Mouse (Mus musculus): Measurements from ENCODE around the gene Bloc1s5. TPM values are rescaled to one million over a fixed set of nuclear protein-coding genes. Genes with fewer than 3 reads are reported as not detected.

The Bloc1s5 gene
- total RNA-seq, 2 experiments from 2014 or later: 2.1 to 3.6 TPM

DNA sequence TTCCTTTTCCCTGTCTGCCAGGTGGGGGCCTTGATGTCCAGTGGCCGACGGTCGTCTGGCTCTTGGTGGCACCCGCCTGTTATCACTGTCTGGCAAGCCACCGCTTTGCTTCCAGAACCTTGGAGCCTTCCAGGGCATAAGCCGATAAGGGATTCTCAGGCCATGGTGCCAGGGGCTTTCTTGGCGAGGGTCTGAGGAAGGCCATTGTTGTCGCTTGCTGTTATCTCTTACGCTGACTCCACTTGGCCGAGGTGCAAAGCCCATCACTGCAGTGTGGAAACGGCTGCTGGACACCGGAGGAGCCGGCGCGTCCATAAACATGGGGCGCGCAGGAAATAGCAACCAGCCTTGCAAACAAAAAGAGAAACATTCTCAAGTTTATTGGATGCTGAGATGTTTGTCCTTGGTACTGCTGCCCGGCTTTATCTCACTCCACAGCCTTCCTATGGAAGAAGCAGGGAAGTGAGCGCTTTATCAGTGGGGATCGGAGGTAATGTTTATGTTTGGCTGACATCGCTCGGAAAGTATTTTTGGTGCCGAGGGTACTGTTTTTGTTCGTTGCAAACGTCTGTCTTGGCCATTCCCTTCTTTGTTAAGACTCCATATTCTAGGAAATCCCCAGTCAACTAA, 54.8 kb downstream of the Bloc1s5 start:
- ATAC-seq (ENCODE audit: poor library complexity, severe bottlenecking): no peak

GRCm38 (mm10) chr13:38574668-38575067, 60.2 kb downstream of the Bloc1s5 start:
- ATAC-seq (ENCODE audit: poor library complexity, severe bottlenecking): no peak

DNA sequence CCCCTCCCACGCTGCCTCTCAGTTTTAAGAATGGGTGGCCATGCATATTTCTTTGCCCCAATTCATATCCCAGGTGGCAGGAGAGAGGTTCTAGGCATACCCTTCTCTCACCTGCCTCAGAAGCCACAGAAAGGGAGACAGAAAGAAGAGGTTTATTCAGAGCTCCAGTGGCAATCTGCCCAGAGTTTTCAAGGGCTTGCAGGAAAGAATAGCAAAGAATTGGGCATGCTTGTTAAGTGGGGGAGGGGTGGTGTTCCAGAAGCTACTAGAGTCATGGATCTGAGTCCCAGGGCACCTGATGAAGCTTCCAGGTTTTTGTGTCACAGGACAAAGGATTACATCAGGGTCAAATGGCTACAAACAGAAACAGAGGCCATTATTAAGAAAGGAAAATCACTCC, 61.6 kb downstream of the Bloc1s5 start:
- no peak for ATAC-seq (ENCODE audit: poor library complexity, severe bottlenecking)

DNA sequence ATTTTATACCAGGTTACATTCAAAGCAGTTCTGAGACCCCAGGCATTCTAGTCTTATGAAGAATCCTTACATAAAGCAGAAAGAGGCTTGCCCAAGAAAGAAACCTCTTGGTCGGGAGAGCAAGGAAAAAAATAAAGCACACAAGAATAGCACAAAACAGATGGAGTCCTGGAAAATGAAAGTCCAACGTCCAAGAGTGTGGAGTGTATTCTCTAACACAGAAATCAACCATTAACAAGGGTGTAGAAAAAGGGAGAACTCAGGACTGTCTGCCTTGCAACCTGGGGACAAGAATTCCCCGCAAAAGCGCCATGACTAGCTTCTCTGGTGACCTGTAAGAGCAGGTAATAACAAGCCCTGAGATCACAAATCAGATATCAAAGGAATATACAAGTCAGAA, 69.7 kb downstream of the Bloc1s5 start:
- ATAC-seq (ENCODE audit: poor library complexity, severe bottlenecking): no peak

- ATAC-seq (ENCODE audit: poor library complexity, severe bottlenecking): no peak
Observed at GRCm38 (mm10) chr13:38554611-38555010, 80.3 kb downstream of the Bloc1s5 start.

DNA sequence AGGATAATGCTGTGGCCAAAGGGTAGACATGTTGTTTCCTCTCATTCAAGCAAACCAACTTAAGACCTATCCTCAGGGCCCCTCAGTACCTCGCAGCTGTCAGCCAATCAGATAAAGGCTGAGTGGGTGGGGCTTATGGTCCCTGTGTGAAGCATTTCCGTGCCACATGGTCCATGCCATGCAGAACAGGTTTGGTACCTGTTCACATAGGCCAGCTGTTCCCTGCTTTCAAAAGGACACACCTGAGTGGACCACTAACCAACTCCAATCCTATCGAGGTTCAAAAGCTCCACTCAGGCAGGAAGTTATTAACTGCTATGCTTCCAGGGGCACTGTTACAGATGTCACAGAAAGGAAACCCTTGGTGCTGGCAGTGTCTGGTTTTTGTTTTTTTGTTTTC, 80.7 kb downstream of the Bloc1s5 start:
- ATAC-seq (ENCODE audit: poor library complexity, severe bottlenecking): no peak

- ATAC-seq (ENCODE audit: poor library complexity, severe bottlenecking): no peak
Observed at GRCm38 (mm10) chr13:38548681-38549080, 86.2 kb downstream of the Bloc1s5 start.

DNA sequence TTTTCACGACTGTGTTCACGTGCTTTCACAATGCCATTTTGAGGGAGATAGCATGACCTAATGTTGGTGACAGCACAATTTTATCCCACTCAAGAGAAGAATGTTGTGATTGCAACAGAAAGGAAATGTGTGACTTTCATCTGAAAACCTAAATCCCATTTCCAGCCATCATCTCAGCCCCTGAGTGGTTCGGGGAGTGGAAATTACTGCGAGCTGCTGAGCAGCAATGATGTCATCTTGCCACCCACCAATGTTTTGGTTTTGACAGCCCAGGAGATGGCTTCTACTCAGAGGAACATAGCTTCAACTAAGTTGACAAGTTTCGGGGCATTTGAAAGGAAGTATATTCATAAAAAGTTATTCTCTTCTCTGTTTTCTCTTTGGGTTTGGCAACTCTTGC, 87.2 kb downstream of the Bloc1s5 start:
- no peak for ATAC-seq (ENCODE audit: poor library complexity, severe bottlenecking)

DNA sequence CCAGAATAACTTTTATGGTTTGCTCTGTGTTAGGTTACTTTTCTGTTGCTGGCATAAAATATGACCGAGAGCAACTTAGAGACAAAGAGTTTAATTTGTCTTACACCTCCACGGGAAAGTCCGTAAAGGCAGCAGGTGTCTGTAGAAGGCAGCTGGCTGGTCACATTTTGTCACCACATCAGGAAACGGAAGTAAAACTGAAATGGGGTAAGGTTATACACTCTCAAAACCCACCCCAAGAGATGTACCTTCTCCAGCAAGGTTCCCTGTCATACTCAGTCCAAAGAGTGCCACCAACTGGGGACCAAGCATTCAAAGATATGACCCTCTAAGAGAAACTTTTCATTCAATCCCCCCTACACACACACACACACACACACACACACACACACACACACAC, 88.2 kb downstream of the Bloc1s5 start:
- ATAC-seq (ENCODE audit: poor library complexity, severe bottlenecking): no peak

DNA sequence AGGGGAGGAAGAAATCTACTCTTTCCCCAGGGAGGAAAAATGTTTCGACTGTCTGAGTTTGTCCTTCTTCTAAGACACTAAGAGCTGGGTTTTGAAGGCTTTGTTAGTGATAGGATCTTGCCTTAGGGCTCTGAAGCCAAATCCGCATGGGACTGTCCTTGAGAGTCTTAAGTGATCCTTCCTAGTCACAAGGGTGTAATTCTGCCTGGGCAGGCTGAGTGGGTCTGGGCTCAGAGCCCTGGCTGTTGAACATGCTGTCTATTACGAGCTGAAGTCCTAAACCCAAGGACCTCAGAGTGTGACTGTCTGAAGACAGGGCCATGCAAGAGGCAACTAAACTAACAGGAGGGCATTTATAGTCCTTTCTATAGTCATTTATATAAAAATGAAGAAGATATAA, 89.4 kb downstream of the Bloc1s5 start:
- ATAC-seq (ENCODE audit: poor library complexity, severe bottlenecking): no peak

GRCm38 (mm10) chr13:38544769-38545445, 90.0 kb downstream of the Bloc1s5 start:
- ATAC-seq (ENCODE audit: poor library complexity, severe bottlenecking): no peak

DNA sequence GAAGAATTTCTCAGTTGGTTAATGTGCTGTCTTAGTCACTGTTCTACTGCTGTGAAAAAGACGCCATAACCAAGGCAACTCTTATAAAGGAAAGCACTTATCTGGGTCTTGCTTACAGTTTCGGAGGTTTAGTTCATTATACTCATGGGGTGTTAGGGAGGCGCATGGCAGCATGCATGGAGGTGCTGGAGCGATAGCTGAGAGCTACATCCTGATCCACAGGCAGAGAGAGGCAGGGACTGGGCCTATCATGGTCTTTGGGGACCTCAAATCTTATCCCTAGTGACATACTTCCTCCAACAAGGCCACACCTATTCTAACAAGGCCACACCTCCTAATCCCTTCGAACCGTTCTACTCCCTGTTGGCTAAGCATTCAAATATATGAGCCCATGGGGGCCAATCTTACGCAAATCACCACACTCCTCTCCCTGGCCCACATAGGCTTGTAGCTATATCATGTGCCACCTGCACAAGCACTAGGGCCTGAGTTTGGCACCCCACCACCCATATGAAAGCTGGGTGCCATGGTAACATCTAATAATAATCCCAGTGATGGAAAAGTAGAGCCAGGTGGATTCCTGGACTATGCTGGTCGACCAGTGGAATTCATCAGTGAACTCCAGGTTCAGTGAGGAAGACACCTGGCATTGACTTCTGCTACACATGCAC, 91.3 kb downstream of the Bloc1s5 start:
- no peak for ATAC-seq (ENCODE audit: poor library complexity, severe bottlenecking)

Other genes starting within 250 kb of the Bloc1s5 start
- 94.2 and 101 TPM in 2 replicates for gene Txndc5, start 106.3 kb downstream of the Bloc1s5 start, total RNA-seq (2015)
- 92.2 and 96.8 TPM in 2 replicates for gene Txndc5, start 106.3 kb downstream of the Bloc1s5 start, total RNA-seq (2017)
- 14.8 and 19.2 TPM in 2 replicates for gene Eef1e1, start 23.9 kb upstream of the Bloc1s5 start, total RNA-seq (2015)
- gene Eef1e1, start 23.9 kb upstream of the Bloc1s5 start, total RNA-seq (2017): 14.1 and 16.2 TPM in 2 replicates

Measured in megakaryocyte, adult 5-6 weeks (primary cell).